Mouse (Mus musculus) lung, postnatal 0 days (tissue): ENCODE results near the gene Fndc9.

Experiments
- CTCF ChIP-seq: IDR thresholded peaks from 2 replicates; pipeline ENCODE4 v1.5.1; 2016; ENCODE audit warnings: antibody characterized with exemption, mild to moderate bottlenecking
- EP300 ChIP-seq: IDR thresholded peaks from 2 replicates; pipeline ENCODE4 v1.6.1; 2016; ENCODE audit warnings: antibody characterized with exemption, mild to moderate bottlenecking, control low read depth

GRCm38 (mm10) chr11:46278140-46278539 lies 42.8 kb downstream of the Fndc9 start:
- TF ChIP-seq CTCF (no peak), EP300 (no peak)
